Mouse (Mus musculus) naive thymus-derived CD4-positive, alpha-beta T cell, adult 2 months (primary cell): ENCODE measurements around the gene Tarsl2.

Experiments used
- DNase-seq: peaks from one replicate; pipeline ENCODE4 v3.0.0-alpha.2; 2011; ENCODE audit warnings: low read depth

Gene Tarsl2

DNA sequence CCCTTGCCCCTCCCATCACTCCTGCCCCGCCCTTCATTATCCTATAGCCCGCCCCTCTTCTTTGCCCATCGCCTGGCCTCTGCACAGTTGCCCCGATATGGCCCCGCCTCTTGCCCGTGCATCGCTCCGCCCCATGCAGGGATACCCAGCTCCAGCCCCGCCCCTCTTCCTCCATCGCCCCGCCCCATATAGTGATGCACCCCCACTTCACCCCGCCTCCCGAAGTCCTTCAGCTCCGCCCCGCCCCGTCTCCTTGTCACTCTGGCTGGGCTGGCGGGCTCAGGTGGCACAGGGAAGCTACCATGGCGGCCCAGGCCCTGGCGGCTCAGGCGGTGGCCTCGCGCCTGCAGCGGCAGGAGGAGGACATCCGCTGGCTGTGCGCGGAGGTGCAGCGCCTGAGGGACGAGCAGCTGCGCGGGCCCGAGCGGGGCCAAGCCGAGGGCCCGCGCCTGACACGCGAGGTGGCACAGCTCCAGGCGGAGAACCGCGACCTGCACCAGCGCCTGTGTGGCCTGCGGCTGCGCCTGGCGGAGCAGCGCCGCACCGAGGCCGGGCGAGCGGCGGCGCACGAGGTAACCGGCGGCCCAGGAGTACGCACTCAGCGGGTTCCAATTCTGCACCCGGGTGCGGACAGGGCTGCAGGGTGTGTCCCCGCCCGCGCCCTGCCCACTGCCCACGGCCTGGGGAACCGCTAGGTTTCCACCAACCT lies at the start of gene Tarsl2:
Tarsl2 (plus strand) TSS at position 256 of the 709 bp plus-strand sequence.
- DNase-seq: peak; percentile 98

DNA sequence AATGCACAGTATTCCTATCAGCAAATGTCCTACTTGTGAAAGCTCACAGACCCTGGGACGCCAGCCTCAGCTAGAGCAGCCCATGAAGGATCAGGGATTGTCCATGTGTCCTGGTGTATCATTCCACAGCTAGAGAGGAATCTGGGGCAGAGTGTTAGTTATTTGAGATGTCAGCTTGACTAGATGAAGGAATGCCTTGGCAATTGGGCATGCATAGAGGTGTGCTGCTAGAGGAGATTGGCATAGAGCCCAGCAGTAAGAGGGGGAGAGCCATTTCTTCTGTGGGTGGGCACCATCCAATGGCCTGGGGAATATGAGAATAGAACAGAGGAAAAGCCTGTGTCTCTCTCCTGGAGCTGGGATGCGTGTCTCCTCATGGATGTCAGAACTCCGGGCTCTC lies 38.6 kb upstream of the Tarsl2 start:
- DNase-seq: no peak

DNA sequence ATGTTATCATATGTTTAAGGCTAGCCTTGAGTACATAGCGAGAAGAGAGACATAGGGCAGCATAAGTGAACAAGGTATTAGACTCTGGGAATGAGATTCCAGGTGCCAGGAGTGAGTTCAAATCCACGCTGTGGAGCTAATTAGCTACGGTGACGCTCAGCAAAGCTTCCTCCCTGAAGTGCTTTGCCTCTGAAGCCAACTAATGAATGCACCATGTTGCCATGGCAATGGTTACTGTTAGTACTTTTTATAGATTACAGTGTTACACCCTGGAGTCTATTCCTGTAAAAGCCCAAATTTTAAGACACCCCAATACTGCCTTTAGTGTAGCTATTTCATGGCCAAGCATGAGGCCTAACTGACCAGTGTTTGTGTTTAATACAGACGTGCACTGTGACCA lies 37.7 kb upstream of the Tarsl2 start:
- no peak for DNase-seq

DNA sequence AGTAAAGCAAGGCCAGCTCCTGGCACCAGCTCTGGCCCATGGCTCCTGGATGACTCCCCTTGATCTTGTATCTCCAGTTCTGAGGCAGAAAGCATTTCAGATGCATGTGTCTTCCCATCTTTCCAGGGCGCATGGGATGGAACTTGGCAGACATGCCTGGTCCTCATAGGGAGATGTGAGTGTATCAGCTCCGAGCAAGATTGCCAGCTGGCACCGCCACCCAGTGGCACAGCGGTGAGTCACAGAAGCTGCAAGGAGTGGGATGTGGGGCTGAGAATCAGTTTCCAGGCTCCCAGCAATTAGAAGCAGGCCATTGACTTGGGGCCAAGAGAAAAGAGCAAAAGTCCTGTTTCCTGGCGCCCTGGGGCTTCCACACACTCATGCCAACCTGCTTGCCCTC lies 34.5 kb upstream of the Tarsl2 start:
- no peak for DNase-seq

DNA sequence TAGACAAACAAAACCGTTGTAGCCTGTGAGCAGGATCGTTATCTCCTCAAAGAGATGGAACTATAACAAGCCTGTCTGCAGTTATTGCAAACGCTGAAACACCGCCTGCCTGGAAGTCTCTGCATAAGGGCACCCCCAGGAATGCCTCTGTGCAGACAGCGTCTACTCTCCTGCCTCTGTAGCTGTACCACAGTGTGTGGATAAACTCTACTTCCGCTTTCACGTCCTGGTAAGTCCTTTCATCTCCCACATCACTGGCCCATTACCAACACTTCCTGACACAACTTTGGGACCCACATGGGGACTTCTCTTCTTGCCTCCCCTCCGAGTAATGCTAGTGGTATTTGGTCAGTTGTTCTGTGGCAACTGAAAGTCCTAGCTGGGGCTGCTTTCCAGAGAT lies 34.0 kb upstream of the Tarsl2 start:
- DNase-seq: no peak

DNA sequence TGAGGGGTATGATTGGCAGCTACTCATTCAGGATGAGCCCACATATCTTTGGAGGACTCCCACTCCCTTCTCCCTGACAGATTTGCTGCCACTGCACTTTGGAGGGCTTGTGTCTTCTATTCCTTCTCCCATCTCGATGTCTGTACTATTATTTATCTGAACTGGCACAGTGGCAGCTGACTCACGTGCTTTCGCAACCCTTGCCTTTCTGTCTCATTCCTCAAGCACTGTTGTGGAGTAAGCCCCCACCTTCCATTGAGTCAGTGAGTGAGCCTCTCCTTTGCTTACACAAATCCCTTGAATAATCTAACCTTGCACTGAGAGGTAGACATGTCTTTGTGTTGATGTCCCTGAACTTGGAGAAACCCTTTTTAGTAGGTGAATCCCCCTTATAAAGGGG lies 33.4 kb upstream of the Tarsl2 start:
- no peak for DNase-seq

DNA sequence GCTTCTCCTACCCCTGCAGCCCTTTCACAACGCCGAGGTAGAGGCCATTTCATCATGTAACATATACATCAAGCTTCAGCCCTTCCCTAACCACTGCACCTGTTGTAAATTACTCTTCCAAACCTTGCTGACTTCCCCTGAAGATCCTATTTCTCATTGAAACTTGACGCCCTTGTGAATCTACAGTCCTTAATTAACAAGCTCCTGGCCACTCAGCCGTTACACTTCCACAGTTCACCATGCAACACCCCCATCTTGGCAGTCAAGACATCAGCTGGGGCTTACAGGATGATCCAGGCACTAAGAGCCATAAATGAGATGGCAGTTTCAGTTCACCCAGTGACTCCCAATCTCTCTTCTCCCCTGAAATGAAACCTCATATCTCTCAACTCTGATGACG lies 31.0 kb upstream of the Tarsl2 start:
- no peak for DNase-seq

DNA sequence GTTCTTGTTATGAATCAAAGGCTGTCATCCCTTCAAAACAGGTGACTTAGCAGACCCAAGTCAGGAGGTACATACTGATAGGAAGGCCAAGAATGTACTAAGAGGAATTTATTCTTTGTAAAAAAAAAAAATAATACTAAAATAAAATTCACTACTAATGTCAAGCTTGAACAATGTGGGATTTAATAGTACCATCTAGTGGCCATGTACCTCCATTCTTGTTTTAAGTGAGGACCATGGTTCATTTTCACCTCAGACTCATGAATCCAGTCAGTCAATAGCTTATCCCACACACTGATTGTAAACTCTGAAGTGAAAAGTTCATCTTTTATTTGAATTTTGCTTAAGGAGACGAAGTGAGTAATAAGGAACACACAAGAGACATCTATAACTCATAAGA lies 25.9 kb upstream of the Tarsl2 start:
- no peak for DNase-seq

DNA sequence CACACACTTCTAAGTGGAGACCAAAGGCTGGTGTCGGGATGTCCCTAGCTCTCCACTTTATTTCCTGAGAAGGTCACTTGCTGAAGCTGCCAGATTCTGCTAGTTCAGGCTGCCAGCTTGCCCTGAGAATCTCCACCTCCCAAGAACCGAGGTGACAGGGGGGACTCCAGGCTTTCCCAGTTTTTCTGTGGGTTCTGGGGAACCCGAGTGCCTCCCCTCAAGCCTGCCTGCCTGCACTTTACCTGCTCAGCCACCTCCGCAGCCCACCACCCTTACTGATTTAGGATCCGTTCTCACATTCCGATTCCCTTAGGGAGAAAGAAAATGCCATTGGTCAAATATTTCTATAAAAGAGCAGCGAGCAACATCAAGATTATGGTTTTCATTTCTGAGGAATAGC lies 24.0 kb upstream of the Tarsl2 start:
- DNase-seq: no peak

DNA sequence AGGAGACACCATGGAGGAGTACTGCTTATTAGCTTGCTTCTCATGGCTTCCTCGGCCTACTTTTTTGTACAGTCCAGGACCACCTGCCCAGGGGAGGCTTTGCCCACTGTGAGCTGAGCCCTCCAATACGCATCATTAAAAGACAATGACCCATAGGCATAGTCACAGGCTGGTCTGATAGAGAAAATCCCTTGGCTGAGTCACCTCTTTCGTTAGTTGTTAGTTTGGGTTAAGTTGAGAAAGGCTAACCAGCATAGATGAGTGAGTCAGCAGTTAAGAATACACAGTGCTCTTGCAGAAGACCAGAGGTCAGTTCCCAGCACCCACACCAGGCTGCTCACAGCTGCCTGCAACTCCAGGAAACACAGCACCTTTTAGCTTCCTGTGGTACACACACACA lies 21.4 kb upstream of the Tarsl2 start:
- DNase-seq: no peak

DNA sequence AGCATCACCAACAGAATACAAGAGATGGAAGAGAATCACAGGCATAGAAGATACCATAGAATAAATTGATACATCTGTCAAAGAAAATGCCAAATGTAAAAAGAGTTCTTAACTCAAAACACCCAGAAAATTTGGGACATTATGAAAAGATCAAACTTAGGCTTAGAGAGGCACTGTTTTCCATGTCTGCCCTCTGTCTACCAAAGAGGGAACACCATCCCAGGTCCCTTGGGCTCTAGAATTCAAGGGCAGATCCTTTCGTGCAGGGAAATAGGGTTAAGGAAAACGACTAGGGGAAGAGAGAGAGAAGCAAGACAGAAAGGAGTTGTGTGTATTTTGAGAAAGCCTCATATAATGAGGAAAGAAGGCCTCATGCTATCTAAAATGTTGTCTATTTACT lies 19.2 kb upstream of the Tarsl2 start:
- DNase-seq: no peak

DNA sequence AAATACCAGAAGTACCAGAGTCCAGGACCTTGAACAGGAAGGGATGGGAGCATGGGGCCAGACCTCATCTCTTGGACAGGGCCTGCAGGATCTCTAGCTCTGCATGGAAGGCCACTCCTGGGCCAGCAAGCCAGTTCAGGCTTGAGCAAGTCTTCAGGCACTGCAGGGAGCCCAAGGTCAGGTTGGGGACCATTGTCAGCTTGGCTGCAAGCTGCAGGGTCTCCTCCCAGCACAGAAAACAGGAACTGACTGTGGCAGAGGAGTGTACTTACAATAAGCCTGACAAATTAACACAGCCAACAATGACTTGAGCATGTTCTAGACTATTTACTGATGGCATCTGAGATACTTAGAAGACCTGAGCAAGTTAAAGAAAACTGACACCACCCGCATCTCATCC lies 14.9 kb upstream of the Tarsl2 start:
- no peak for DNase-seq

DNA sequence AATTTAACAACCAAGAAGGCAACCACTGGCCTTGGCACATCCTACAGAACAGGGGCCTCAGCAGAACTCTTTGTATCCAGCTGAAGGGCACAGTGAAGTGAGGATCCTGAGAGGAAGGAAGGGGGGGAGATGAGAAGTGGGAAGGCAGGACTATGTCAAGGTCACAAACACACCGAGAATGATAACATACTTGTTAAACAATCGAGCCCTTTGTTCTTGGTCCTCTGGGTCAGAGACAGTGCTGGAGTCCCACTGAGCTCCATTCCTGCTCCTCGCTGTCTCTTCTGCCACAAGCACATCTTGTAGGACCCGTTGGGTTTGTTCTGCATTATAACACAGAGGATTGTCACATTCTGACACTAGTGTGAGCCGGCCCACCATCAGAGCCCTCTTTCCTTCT lies 14.0 kb upstream of the Tarsl2 start:
- no peak for DNase-seq

DNA sequence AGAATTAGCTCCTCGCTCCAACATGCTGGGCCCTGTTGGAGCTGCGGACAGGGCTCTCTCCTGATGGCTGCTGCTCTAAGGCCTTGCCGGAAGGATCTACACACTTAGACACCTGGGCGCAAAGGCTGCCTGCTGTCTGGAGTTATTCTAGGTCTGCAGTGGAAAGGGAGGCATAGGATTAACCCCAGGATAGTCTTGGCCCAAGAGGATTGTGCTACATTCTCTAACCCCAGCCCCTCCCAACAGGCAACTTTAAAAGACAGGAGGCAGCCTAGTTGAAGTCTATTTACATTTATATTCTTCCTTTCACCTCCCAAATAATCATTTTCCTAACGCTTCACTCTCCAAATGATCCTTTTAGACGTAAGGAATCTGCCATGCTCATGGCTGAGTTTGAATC lies 8.9 kb upstream of the Tarsl2 start:
- no peak for DNase-seq

DNA sequence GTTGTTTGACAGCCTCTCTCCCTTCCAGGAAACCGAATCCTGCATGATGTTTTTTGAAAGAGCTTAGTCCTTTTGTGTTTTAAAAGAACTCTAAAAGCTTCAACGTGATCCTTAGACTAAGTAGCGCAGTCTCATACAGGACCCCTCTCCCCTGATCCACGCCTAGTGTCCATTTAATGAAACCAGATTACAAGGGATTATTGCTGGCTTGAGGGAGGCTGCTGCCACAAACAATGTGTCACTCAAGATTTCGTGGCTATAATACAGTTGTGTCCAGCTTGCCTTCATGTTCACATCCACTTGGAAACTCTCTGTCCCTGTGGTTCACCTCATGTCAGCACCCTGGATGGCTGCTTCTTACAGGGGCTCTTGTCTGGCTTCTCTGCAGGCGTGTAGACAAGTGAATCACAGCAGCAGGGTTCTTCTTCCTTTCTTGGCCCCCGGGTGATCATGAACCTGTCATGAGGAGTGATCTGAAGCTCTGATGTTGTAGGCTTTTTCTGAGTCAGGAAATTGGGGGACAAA lies 8.3 kb upstream of the Tarsl2 start:
- DNase-seq: no peak

DNA sequence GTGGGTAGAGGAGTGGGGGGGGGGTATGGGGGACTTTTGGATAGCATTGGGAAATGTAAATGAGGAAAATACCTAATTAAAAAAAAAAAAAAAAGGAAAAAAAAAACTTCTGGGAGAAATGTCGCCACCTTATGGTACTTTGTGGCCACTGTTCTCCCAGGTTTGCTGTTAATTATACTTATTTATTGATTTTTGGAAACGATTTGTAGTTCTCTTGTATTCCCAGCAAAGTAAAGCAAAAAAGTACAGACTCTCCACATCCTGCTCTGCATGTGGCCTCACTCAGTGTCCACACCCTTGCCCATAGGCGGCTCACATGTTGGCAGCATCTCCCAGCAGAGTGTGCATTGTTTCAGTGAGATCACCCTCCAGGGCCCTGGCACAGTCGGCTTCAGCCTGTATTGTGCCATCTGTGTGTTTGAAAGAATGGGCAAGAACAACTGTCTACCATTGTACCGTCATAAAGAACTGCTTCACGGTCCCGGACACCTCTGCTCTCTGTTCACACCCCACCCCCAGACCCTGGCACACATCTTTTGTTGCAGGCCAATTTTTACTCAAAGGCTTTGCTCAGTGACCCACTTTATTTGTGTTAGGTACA lies 6.4 kb upstream of the Tarsl2 start:
- DNase-seq: no peak

DNA sequence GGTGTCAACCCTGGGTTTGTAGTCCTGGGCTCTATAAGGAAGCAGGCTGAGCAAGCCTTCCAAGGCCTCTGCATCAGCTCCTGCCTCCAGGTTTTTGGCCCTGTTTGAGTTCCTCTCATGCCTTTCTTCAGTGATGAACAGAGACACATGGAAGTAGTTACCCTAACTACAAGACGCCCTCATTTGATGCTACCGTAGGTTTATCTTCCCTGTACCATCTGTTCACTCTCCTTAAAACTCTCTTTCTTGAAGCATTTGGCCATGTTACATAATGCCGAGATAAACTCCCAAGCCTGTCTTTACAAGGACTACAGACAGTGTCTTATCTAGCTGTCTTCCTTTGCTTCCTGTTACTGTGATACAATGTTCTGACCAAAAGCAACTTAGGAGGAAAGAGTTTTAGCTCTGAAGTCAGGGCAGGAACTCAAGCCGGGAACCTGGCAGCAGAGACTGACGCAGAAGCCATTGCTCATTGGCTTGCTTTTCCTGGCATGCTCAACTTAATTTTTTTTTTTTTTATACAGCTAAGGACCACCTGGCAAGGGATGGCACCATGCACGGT lies 4.8 kb upstream of the Tarsl2 start:
- no peak for DNase-seq

DNA sequence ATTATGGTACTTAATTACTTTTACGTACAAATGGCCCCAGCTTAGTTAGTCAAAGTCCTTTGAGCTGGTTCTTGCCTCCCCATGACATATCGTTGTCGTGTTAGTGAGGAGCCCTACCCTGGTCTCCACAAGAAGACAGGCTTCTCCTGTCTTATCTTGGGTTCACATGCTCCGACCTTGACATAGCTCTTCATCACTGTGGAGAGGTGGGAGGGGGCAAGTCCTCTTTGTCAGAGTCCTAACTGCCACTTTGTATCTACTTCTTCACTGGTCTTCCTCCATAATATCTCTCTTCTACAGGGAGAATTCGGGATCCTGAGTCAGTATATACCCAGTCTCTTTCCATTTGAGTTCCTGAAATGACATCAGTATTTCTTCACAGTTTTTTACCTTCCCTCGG lies 4.0 kb upstream of the Tarsl2 start:
- DNase-seq: no peak

DNA sequence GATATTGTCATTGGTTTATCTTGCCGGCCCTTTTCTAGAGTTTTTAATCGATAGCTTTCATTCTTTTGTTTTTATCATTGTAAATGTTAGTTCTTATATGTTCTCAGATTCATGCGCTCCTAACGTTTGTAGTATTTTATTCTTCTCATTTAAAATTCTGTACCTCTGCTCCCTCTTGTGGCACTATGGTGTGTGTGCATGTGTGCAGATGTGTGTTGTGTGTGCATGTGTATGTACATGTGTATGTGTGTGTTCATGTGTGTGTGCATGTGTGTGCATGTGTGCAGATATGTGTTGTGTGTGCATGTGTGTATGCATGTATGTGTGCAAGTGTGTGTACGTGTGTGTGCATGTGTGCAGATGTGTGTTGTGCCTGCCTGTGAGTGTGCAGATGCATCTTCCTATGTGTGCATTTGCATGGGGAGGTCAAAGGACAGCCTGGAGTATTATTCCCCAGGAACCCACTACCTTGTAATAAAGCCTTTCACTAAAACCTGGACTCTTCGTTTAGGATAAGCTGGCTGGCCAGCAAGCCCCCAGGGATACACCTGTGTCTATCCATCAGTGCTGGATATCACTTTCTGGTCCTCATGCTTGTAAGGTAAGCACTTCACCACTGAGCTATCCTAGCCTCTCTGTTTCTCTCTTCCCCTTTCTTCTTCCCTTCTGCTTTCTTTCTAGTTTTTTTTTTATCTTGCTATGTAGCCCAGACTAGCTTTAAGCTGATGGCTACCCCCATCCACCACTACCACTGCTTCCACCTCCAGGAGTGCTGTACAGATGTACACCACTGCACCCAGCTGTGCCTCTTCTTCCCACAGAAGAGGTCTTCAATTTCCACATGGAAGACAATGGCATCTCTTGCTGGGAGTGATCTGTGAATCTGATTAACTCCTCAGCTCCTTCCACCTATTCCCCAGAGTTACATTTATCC lies 2.1 kb upstream of the Tarsl2 start:
- DNase-seq: peak; percentile 42

DNA sequence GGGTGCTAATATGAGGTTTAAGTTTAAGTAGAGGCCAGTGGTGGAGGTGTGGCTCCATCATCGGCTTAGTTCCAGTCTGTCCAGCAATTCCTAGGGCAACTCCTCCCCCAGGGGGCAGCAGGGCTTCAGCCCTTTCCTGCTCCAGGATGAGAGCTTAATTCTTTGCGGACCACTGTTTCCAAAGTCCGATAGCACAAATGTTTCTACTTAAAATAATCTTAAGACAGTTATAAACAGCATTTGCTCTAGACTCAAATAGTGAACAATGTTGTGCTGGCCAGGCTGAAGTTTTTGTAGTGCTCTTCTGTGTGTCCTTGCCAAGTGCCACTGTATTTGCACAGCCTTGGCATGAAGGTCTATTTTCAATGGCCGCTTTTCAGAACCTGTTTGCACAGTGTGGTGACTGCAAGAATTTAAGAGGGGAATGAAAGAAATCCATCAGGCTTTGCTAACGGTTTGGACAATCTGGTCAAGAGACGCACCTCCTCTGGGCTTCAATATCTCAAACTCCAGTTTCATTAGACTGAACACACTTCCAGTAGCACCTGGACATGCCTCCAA lies 757 bp upstream of the Tarsl2 start:
- DNase-seq: peak; percentile 10

DNA sequence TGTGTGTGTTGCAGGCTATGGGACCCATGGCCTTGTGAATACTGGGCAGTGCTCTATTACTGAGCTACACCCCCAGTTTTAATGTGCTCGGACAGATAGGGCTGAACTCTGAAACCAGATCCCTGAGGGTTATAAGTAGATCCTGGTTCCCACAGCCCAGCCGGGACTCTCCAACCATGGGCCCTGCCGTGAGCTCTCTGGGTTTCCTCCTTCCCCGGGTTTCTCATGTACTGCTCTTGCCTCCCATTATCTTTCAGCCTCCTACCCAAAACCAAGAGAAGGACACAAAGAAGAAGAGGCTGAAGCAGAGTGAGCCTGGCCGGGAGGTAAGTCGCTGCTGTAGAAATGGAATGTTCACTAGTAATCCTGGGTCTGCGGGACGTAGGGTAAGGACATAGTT lies 1.3 kb downstream of the Tarsl2 start:
- DNase-seq: no peak

DNA sequence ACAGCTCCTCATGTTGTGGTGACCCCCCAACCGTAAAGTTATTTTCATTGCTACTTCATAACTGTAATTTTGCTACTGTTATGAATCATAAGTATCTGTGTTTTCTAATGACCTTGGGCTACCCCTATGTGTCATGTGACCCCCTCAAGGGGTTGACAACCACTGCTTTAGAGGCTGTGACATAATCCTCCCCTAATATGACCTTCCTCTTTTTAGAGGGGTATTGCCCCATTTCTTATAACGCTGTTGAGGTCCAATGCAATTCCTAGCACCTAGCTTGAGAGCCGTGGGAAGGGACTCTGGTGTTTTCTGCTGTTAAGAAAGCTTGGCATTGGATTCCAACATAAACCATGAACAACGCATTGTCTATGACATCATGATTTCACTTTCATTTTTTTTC lies 6.0 kb downstream of the Tarsl2 start:
- no peak for DNase-seq
